Mouse (Mus musculus): ENCODE results near the gene Fam229a.

Fam229a gene

DNA sequence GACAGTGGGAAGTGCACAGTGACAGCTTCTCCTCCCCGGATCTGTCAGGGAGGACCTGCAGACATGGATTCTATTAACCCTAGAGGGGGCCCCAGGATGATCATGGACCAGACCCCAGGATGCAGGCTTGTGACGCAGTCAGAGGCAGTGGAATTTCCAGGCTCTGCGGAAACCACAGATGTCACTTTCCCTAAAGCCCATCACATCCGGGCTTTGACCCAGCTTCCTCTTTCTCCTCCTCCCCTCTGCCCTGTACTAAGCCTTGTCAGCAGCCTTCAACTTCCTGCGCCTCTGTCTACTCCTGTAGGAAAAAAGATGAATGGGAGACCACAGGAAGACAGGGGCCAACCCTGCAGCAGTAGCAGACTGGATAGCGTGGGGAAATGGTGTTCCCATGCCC lies 5.6 kb downstream of the Fam229a start:
- no peak for DNase-seq

DNA sequence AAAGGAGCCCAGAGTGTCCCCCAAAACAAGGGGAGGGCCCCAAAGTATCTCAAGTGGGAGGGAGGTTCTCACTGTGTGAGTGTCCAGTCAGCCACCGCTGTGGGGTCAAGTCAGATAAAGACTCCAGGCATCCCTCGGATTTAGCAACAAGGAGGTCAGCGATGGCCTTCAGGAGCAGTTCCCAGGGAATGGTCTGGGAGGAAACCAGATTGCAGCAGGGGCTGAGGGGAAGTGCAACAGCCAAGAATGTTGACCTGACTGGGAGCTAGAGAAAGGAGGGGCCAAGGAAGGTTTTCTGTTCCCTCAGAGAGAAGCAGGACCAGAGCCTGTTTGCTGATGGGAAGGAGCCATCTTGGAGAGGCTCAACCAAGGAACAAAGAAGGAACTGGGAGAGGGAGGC lies 8.0 kb downstream of the Fam229a start:
- no peak for DNase-seq

DNA sequence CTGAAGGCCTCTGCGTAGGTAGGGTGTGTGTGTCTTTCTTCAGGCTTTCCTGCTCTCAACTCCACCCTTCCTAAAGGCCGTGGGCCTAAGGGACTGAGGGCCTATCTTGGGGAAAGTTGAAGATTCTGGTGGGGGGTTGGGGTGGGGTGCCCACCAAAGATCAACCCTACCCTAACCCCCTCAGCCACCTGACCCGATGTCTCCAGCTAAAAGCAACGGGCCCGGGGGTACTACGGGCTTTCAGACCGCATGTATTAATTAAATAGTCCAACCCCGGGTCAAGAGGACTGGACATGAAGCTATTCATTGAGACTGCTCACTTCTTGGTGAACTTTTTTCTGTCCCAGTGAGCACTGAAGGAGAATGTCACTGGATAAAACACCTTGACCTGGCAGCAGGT lies 9.0 kb downstream of the Fam229a start:
- DNase-seq: no peak

DNA sequence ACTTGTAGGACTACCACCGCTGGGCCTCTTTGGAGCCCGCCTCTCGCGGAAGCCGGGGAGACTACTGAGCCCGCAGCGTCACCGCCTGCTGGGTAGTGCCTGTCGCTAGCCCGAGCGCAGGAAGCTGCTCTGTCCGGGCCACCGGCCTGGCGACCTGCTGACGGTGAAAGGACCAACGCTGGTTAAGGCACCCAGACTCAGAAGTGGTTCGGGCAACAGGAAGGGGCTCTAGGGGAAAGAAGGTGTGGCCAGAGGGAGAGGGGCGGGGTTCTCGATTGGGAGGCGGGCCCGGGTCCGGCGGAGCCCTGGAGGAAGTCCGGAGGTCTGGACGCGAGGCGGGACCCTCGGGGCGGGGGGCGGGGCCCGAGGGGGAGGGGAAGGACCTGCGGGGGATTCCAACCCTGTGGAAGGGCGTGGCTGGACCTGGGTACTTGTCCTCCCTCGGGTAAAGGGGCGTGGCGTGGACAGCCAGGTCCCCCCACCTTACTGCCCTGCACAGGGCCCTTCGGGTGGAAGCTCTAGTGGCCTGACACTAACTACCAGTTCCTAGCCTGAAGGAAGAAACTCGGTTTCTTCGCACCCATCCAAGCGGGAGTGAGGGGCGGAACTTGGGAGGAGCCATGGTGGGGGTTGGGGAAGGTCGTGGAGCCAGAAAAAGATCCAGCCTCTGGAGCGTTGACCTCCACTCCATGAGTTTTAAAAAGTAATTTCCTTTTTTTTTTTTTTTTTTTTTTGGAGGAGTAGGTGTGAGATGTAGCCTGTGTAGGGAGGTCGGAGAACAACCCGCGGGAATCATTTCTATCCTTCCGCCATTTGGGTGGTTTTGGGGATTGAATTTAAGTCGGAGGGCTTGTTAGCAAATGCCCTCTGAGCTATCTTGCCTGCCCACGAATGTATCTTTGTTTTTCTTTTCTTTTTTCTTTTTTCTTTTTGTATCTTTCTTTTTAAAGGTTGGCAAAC lies 9.9 kb downstream of the Fam229a start:
- peak; percentile 71 for DNase-seq

DNA sequence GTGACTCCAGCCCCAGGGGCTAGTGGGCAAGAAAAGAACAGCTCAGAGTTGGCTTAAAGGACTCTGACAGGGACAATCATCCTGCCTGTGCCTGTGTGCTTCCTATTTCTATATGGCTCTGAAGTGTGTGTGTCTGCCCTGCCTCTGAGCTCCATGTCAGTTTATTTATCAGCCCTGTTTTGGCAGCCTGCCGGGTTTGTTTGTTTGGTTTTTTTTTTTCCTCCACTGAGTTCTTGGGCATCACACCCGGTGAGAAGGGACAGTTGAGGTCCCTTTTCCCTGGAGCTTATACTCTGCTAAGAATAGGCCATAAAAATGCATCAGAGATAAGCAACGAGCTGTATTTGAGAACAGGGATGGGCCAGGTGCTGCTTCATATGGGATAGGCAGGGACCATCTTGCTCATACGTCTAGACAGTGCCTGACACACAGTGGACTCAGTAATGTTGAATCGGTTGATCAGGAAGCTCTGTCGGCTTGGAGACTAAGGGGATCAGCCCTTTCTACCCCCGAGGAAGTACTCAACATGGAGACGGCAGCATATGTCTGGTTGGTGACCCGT lies 11.4 kb downstream of the Fam229a start:
- DNase-seq: no peak

DNA sequence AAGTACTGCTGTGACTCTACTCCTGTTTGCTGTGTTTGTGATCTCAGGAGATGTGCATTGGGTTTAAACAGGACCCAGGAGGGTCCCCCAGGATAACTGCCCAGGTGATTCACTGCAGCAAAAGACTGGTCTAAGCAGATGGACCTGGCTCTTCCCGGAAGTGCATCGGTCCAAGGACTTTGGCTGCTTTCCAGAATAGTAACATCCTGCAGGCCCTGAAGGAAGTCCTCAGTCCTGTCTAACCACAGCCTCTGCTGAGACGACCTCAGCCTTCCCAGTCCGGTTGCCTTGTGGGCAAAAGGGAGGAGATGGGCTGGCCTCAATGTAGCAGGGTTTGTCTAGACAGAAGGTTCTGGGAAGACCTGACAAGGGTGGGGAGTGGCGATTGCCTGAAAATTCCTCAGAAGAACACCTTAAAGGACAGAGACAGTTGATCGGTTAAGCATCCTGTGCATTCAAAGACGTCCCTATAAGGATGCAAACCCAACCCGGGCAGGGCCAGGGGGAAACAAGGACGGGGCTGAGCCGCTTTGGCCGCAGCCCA lies 12.0 kb downstream of the Fam229a start:
- no peak for DNase-seq

DNA sequence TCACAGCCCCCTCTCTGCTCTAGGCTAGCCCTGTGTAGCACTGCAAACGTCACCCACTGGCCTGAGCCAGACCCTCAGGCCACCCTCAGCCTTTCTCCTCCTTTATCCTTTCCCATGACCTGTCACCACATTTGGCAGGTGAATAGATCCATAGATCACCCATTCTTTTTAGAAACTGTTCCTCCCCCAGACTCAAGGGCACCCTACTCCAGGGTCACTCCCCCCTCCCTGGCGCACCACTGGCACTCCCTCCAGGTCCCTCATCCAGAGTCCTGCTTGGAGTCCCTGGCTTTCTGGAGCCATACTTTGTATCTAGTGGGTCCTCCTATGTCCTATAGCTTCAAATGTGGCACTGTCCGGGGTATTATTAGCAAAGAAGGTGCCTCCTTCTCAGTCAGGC lies 14.5 kb downstream of the Fam229a start:
- DNase-seq: no peak

DNA sequence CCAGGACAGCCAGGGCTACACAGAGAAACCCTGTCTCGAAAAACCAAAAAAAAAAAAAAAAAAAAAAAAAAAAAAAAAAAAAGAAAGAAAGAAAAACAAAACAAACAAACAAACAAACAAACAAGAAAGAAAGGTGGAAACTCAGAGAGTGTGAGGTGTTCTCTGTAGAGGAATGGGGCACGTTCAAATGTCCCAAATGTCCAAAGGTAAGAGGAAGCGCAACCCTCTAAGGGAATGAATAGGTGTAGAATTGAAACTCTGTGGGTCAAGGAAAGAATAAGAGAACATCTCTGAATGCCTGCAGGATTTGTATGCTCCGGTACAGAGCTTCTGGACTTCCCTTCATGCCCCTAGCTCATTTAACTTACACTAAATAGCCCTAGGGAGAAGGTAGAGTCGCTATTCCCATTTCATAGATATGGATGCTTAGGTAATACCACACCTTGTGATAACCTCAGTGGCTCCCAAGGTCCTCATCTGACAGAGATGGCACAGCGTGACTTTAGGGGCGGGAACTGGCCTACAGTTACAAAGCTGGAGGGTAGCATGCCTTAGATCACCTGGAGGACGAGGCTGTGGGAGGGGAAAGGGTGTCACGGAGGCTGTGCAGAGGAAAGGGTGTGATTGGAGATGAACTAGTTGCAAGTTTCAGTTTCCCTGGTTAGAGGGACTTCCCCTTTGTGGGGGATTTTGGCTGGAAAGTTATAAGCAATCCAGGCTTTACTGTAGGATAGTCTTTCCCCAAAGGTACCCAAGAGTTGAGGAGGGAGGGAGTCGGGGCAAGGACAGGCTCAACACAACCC lies 16.6 kb downstream of the Fam229a start:
- DNase-seq: no peak

DNA sequence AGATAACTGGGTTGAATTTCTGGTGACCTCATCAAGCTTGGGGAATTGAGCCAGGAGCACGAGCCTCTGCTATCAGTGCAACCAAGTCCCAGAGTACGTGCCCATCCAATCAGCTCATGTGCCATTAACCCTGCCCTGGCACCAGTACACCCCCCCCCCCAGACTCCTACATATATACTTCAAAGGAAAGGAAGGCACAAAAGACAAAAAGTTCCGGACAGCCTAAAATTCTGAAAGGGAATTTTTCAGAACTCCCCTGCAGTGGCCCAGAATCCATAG lies 17.2 kb downstream of the Fam229a start:
- no peak for DNase-seq

DNA sequence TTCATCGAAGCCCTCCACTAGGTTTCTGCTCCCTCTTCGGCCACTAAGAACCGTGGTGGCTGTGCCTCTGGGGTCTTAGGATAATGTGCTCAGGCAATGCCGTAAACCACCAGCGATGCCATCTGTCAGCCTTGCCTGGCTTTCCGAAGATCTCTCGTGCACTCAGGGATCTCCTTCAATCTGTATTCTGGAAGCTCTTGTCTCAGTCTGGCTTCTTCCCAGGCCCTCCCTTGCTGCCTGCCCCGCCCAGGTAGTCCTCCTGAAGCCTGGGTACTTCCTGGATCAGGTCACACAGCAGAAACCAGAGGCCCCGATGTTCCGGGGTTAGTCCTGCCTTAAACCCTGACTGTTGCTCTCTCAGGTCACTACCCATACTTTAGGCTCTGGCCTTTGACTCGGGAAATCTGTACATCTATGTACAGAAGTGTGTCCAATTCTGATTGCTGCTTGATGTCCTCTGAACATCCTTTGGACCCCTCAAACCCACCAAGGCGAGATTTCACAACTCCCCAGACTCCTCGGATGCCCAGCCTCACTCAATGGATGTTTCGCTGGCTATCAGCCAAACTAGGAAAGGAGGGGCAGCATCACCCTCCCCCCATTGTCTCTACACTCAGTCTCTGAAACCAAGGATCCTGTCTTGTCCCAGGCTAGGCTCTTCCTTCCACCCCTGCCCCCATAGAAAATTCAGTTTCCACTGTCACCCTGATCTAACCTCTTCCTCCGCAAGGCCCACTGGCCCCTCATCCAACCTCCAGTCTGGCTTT lies 18.0 kb downstream of the Fam229a start:
- DNase-seq: no peak

DNA sequence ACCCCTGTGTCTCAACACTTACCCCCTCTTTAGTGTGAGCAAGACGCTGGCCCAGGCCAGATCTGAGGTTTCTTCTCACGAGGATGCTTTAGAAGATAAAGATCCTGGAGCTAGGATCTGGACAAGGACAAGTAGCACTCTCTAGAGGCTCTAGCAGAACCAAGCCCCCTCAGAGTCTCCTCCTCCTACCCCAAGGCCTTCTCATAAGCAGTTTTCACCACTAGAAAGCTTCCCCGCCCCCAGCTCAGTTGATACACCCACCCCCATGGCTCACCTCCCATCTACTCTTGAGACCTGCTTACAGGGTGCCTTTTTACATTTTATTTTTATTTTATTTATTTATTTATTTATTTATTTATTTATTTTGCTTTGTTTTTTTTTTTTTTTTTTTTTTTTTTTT lies 18.7 kb downstream of the Fam229a start:
- no peak for DNase-seq

DNA sequence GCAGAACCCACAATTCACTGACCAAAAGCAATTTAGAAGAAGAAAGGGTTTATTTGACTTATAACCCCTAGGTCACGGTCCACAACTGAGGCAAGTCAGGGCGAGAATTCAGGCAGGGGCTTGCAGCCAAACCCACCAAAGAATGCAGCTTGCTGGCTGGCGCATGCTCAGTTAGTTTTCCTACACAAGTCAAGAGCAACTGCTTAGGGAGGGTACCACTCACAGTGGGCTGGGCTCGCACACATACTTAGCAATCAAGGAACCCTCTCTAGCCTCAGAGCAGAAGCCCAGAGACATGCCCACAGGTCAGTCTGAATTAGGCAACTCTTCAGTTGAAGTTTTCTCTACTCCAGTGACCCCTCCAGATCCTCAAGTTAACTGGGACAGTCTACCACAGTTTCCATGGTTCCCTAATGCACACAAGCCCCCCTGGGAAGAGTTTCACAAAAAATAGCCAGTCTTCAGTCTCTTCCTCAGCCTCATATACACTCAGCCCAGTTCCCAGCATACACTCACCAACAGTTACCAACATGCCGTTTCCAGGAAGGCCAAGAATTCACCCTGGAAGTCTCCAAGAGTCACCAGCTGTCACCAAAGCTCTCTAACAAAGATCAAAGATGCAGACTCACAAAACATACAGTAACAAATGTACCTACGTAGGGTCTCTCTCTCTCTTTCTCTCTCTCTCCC lies 19.9 kb downstream of the Fam229a start:
- no peak for DNase-seq

DNA sequence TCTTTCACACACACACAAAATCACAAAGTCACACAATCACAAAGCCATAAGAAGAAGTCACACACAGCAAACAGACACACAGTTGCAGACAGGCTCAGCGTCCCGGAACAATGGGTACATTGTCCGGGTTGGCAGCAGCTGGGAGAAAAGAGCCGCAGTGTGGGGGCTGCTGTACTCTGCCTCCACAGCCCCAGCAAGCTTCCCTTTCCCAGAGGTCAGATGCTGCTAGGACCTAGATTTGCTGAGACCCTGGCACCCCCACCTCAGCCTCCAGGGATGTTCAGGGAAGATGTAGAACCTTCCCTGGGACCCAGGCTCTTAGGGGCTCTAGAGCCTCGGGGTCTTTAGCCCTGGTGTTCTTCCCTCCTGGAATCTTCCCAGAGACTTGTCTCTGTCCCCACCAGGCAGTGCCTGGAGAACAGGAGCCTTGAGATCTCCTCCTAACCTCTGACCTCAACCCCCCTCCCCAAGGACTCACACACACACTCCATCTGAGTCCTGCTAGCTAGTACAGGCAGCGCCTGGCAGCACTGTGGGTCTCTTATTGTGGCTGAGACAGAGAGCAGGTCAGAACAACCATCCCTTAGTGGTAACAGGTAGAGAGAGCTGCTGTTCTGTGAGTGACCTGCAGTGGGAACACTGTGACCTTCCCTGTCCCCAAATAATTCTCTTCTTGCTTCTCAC lies 20.6 kb downstream of the Fam229a start:
- DNase-seq: no peak

DNA sequence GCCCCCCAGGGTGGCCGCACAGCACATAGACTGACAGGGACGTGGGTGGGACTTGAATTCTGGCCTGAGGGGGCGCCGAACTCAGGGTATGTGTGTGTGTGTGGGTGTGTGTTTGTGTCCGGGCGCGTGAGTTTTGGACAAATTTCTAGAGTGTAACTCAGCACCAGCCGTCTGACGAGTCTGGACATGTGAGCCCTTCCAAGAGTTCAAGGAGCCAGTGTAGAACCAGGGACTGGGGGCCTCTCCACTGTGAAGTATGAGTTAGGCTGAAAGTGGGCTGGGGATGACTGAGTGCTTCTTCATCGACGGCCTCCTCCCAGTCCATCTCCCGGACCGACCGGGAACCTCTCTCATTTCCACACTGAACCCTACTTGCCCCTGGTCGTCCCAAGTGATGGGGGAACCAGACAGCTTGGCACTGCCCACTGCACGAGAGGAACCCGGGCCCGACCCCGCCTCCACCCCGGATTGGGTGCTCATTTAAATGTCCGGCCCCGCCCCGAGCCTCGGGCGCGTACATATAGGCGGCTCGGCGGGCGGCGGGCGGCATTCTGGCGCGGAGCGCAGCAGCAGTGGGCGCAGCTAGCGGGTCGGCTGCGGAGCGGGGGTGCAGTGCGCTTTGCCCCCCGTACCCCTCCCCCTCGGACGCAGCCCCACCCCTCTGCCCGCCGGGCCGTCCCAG lies 22.2 kb downstream of the Fam229a start, which contains the start of gene Marcksl1:
Gene Marcksl1 (plus strand): TSS at position 496 of the 682 bp plus-strand sequence.
- peak; percentile 95 for DNase-seq

DNA sequence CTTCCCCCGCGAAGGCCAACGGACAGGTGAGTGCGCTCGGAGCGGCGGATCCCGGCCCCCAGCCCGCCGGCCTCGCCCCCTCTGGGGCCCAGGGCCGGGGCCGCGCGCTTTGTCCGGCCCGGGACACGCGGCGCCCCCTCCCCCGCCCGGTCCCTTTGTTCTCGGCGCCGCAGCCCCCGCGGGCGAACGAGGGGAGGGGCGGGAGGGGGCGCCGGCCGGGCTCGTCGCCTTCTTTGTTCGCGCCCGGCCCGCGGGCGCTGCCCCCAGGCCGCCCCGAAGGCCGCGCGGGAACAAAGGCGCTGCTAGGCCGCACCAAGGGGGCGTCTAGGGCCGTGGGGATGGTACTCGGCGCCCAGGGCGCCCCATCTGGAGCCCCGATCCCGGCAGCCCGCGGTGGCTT lies 22.9 kb downstream of the Fam229a start:
- DNase-seq: peak; percentile 44

DNA sequence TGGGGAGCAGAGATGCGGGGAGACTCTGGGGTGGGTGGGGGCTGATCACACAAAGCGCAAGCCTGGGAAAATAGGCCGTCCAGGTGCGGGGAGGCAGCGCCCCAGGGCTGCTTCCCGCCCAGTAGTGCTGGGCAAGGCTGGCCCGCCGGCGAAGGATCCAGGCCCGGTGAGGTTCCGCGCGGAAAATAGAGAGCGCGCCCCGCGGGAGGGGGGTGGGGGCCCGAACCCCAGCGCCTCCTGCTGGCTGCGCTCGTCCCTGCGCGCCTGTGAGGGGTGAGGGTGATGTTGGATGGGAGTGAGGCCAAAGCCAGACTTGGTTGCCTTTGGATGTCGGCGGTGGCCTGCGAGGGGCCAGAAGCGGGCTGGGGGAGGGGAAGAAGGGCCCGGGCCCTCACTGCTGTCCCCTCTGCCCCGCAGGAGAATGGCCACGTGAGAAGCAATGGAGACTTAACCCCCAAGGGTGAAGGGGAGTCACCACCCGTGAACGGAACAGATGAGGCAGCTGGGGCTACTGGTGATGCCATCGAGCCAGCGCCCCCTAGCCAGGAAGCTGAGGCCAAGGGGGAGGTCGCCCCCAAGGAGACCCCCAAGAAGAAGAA lies 23.4 kb downstream of the Fam229a start:
- DNase-seq: peak; percentile 89

DNA sequence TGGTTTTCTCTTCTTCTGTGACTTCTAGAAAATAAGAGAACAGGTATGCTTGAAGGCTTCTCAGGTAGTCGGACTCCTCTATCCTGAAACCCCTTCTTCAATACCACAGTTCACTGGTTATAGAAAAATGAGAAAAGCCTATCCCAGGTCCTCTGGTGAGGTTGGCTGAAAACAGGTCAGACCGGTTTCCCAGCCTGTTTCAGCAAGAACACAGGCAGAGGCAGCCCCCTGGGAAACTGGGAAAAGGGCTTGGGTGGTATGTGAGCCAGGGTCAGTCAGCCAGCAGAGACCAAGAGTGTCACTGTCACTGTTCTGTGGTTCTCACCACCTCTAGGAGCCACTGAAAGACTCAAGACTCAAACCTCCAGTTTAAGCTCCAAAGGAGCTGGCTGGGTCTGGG lies 25.9 kb downstream of the Fam229a start:
- no peak for DNase-seq

DNA sequence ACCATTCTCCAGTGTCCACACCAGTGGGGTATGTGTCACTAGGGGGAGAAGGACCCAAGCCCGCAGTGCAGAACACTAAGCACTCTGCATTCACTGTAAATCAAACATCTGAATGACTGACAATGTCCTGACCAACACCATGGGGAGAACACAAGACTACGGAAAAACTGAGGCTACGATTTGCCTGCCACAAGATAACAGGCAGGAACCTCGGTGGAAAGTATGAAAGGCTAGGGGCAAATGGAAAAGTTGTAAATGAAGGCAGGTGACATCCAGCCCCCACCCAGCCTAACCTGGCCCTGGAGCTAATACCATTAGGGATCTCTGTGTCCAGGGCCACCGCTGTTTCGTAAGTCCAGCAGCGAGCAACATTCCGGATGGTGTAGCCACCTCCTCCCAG lies 27.5 kb downstream of the Fam229a start:
- DNase-seq: no peak

DNA sequence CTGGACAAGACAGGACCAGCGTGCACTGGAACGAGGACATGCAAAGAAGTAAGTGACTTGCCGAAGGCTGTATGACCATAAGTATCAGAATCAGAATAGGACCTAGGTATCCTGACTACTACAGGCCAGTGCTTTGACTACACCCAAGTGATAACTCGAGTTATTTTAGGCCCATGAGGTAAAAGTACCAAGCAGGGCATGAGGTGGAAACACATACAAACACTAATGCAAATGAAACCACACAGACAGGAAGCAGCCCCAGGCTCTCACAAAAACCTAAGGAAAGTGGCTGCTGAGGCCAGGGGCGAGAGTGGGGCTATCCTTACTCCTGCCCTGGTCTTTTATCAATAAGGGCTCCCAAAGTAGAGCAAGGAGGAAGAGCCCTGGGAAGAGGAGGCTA lies 34.3 kb downstream of the Fam229a start:
- no peak for DNase-seq

DNA sequence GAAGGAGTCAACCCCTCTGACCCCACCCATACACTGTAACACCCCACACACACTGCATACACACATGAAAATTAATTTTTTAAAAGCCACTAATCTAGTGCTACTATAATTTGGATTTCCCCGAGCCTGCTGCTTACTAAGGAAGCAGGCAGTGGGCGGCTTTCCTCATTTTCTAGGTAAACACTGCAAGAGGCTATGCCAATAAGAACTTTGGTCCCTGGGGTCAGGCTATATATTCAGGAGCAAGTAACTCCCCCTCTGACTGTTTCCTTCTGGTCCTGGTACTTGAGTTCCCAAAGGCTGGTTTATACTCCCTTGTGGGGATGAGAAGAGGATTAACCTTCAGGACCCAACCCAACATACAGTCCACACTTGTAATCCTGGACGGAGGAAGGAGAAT lies 34.9 kb downstream of the Fam229a start:
- DNase-seq: no peak
